Mouse (Mus musculus): ENCODE measurements around the gene Basp1.

The Basp1 gene

GRCm38 (mm10) chr15:25415958-25416357, 2.4 kb upstream of the Basp1 start:
- DNase-seq (ENCODE audit: low read depth), result no peak

GRCm38 (mm10) chr15:25414747-25415119, 1.2 kb upstream of the Basp1 start:
- peak; percentile 90 for DNase-seq (ENCODE audit: low read depth)

- DNase-seq (ENCODE audit: low read depth), result peak; percentile 56
Measured at GRCm38 (mm10) chr15:25414011-25414746, 615 bp upstream of the Basp1 start.

- peak; percentile 33 for DNase-seq (ENCODE audit: low read depth)
Measured at GRCm38 (mm10) chr15:25412761-25413261, 753 bp downstream of the Basp1 start.

GRCm38 (mm10) chr15:25412171-25412641, 1.4 kb downstream of the Basp1 start:
- peak; percentile 51 for DNase-seq (ENCODE audit: low read depth)

GRCm38 (mm10) chr15:25411461-25411860, 2.1 kb downstream of the Basp1 start:
- no peak for DNase-seq (ENCODE audit: low read depth)

- DNase-seq (ENCODE audit: low read depth), result no peak
Measured at GRCm38 (mm10) chr15:25405926-25406325, 7.6 kb downstream of the Basp1 start.

GRCm38 (mm10) chr15:25403879-25404278, 9.7 kb downstream of the Basp1 start:
- DNase-seq (ENCODE audit: low read depth), result no peak

GRCm38 (mm10) chr15:25402001-25402400, 11.6 kb downstream of the Basp1 start:
- DNase-seq (ENCODE audit: low read depth), result no peak

GRCm38 (mm10) chr15:25400276-25400675, 13.3 kb downstream of the Basp1 start:
- DNase-seq (ENCODE audit: low read depth), result no peak

GRCm38 (mm10) chr15:25395912-25396590, 17.5 kb downstream of the Basp1 start:
- DNase-seq (ENCODE audit: low read depth), result no peak

- no peak for DNase-seq (ENCODE audit: low read depth)
Measured at GRCm38 (mm10) chr15:25392525-25393099, 21.0 kb downstream of the Basp1 start.

GRCm38 (mm10) chr15:25391210-25391609, 22.4 kb downstream of the Basp1 start:
- no peak for DNase-seq (ENCODE audit: low read depth)

GRCm38 (mm10) chr15:25387572-25387971, 26.0 kb downstream of the Basp1 start:
- no peak for DNase-seq (ENCODE audit: low read depth)

GRCm38 (mm10) chr15:25380051-25380450, 33.5 kb downstream of the Basp1 start:
- no peak for DNase-seq (ENCODE audit: low read depth)

- no peak for DNase-seq (ENCODE audit: low read depth)
Measured at GRCm38 (mm10) chr15:25378707-25379106, 34.9 kb downstream of the Basp1 start.

GRCm38 (mm10) chr15:25376914-25377313, 36.6 kb downstream of the Basp1 start:
- no peak for DNase-seq (ENCODE audit: low read depth)

- DNase-seq (ENCODE audit: low read depth), result no peak
Measured at GRCm38 (mm10) chr15:25373486-25373885, 40.1 kb downstream of the Basp1 start.

GRCm38 (mm10) chr15:25369522-25369921, 44.0 kb downstream of the Basp1 start:
- DNase-seq (ENCODE audit: low read depth), result no peak

- no peak for DNase-seq (ENCODE audit: low read depth)
Measured at GRCm38 (mm10) chr15:25365503-25365902, 48.1 kb downstream of the Basp1 start.

- no peak for DNase-seq (ENCODE audit: low read depth)
Measured at GRCm38 (mm10) chr15:25364819-25365463, 48.6 kb downstream of the Basp1 start.

GRCm38 (mm10) chr15:25364160-25364818, 49.3 kb downstream of the Basp1 start:
- DNase-seq (ENCODE audit: low read depth), result no peak

Measured in naive thymus-derived CD4-positive, alpha-beta T cell, adult 2 months (primary cell).